Mouse (Mus musculus) right cerebral cortex, postnatal 36 days (tissue): ENCODE measurements around the gene Ces1f.

Experiments
- DNase-seq, 2 experiments: peaks; one replicate each; pipeline ENCODE4 v3.0.0; 2022; ENCODE audit warnings: low spot score in 2 of 2, mixed read lengths in 1 of 2

The Ces1f gene

GRCm38 (mm10) chr8:93211091-93211490, 68.5 kb downstream of the Ces1f start:
- no peak for DNase-seq
